Mouse (Mus musculus) E14TG2a.4 (cell line): ENCODE results near the gene Stmnd1.

Experiments used
- H3K27me3 ChIP-seq: 2 replicates; pipeline ENCODE4 v1.6.1; 2014; ENCODE audit warnings: low read length, control low read depth; ENCODE audit not compliant: insufficient read depth
- H3K36me3 ChIP-seq: 2 replicates; pipeline ENCODE4 v1.6.1; 2014; ENCODE audit warnings: low read length, control low read depth; ENCODE audit not compliant: insufficient read depth
- H3K4me1 ChIP-seq: replicated peaks from 2 replicates; pipeline ENCODE4 v1.6.1; 2014; ENCODE audit warnings: low read depth, low read length, control low read depth
- H3K4me3 ChIP-seq: replicated peaks from 2 replicates; pipeline ENCODE4 v1.5.1; 2014; ENCODE audit warnings: mild to moderate bottlenecking, low read length
- H3K9me3 ChIP-seq: 2 replicates; pipeline ENCODE4 v1.6.1; 2014; ENCODE audit warnings: low read length, control low read depth
- CTCF ChIP-seq: conservative IDR thresholded peaks from 2 replicates; pipeline ENCODE4 v1.5.1; 2014; ENCODE audit warnings: low read length
- NANOG ChIP-seq: IDR thresholded peaks from 2 replicates; pipeline ENCODE4 v1.6.1; 2014; ENCODE audit warnings: borderline replicate concordance, low read length, mixed read lengths
- POU5F1 ChIP-seq: IDR thresholded peaks from 2 replicates; pipeline ENCODE4 v1.6.1; 2014; ENCODE audit warnings: low read length, borderline replicate concordance

The Stmnd1 gene

GRCm38 (mm10) chr13:46254171-46254570 is 19.4 kb upstream of the Stmnd1 start:
- Histone ChIP-seq H3K4me1 (no peaks in the 10 kb centered on the region), H3K4me3 (no peak overlapping the region), H3K9me3 (no peaks in the 10 kb centered on the region), H3K36me3 (no peaks in the 10 kb centered on the region), H3K27me3 (no peaks in the 10 kb centered on the region)
- TF ChIP-seq CTCF: no peak

- Histone ChIP-seq H3K4me3 (no peak overlapping the region), H3K4me1 (no peaks in the 10 kb centered on the region), H3K36me3 (no peaks in the 10 kb centered on the region), H3K27me3 (no peaks in the 10 kb centered on the region), H3K9me3 (no peaks in the 10 kb centered on the region)
- TF ChIP-seq POU5F1: no peak
- no peak for TF ChIP-seq NANOG
- TF ChIP-seq CTCF: no peak
These were observed 17.9 kb upstream of the Stmnd1 start for GRCm38 (mm10) chr13:46255616-46256015.

GRCm38 (mm10) chr13:46257847-46258246 is 15.7 kb upstream of the Stmnd1 start:
- Histone ChIP-seq H3K36me3 (no peaks in the 10 kb centered on the region), H3K4me3 (no peak overlapping the region), H3K27me3 (no peaks in the 10 kb centered on the region), H3K4me1 (peaks cover 5% of the 10 kb centered on the region), H3K9me3 (no peaks in the 10 kb centered on the region)
- TF ChIP-seq NANOG (no peak), CTCF (peak; percentile 41)

GRCm38 (mm10) chr13:46259526-46259925 is 14.0 kb upstream of the Stmnd1 start:
- H3K9me3 ChIP-seq: no peaks in the 10 kb centered on the region
- H3K27me3 ChIP-seq: no peaks in the 10 kb centered on the region
- no peak overlapping the region for H3K4me3 ChIP-seq
- no peaks in the 10 kb centered on the region for H3K36me3 ChIP-seq
- no peak for TF ChIP-seq POU5F1
- no peak for TF ChIP-seq NANOG
- TF ChIP-seq CTCF: no peak
- peaks cover 5% of the 10 kb centered on the region for H3K4me1 ChIP-seq

- no peak for TF ChIP-seq CTCF
- peak; percentile 66; the same call in 1 of the 2 replicates for TF ChIP-seq NANOG
- no peak for TF ChIP-seq POU5F1
- H3K36me3 ChIP-seq: no peaks in the 10 kb centered on the region
These were observed 12.3 kb upstream of the Stmnd1 start for GRCm38 (mm10) chr13:46261244-46261643.

GRCm38 (mm10) chr13:46267783-46268182 is 5.7 kb upstream of the Stmnd1 start:
- Histone ChIP-seq H3K4me1 (peaks cover 18% of the 10 kb centered on the region), H3K27me3 (no peaks in the 10 kb centered on the region), H3K9me3 (no peaks in the 10 kb centered on the region), H3K4me3 (no peak overlapping the region), H3K36me3 (no peaks in the 10 kb centered on the region)
- TF ChIP-seq NANOG (no peak), CTCF (no peak), POU5F1 (no peak)

More at GRCm38 (mm10) chr13:46261244-46261643, 12.3 kb upstream of the Stmnd1 start:
- Histone ChIP-seq H3K27me3 (no peaks in the 10 kb centered on the region), H3K9me3 (no peaks in the 10 kb centered on the region), H3K4me1 (peaks cover 5% of the 10 kb centered on the region), H3K4me3 (no peak overlapping the region)

- Histone ChIP-seq H3K4me1 (peaks cover 22% of the 10 kb centered on the region), H3K36me3 (no peaks in the 10 kb centered on the region), H3K9me3 (no peaks in the 10 kb centered on the region), H3K4me3 (no peak overlapping the region), H3K27me3 (no peaks in the 10 kb centered on the region)
- TF ChIP-seq POU5F1 (no peak), CTCF (no peak), NANOG (no peak)
These were observed 5.2 kb upstream of the Stmnd1 start for GRCm38 (mm10) chr13:46268341-46268740.

GRCm38 (mm10) chr13:46268815-46269445 is 4.6 kb upstream of the Stmnd1 start:
- Histone ChIP-seq H3K4me1 (peaks cover 26% of the 10 kb centered on the region), H3K9me3 (no peaks in the 10 kb centered on the region), H3K27me3 (no peaks in the 10 kb centered on the region), H3K36me3 (no peaks in the 10 kb centered on the region), H3K4me3 (no peak overlapping the region)
- TF ChIP-seq NANOG (no peak), CTCF (no peak), POU5F1 (no peak)

GRCm38 (mm10) chr13:46272811-46273452 is 589 bp upstream of the Stmnd1 start:
- no peak for TF ChIP-seq NANOG
- TF ChIP-seq CTCF: no peak
- TF ChIP-seq POU5F1: no peak
- H3K36me3 ChIP-seq: no peaks in the 10 kb centered on the region
- H3K4me1 ChIP-seq: peaks cover 24% of the 10 kb centered on the region
- no peaks in the 10 kb centered on the region for H3K9me3 ChIP-seq
- no peak overlapping the region; the same call in 1 of the 2 replicates for H3K4me3 ChIP-seq
- H3K27me3 ChIP-seq: no peaks in the 10 kb centered on the region
